Mouse (Mus musculus) CH12.LX (cell line): ENCODE measurements around the gene Fam219a. TPM values are rescaled to one million over a fixed set of nuclear protein-coding genes. Genes with fewer than 3 reads are reported as not detected.

ENCODE experiments used
- DNase-seq: peaks from one replicate; pipeline ENCODE4 v3.0.0-alpha.2; 2013; ENCODE audit errors: extremely low read depth
- H3K27ac ChIP-seq: 2 replicates; pipeline ENCODE4 v1.5.1; 2012; ENCODE audit warnings: low read depth, mild to moderate bottlenecking, control low read depth, moderate library complexity; ENCODE audit not compliant: insufficient read depth
- H3K27me3 ChIP-seq: replicated peaks from 2 replicates; pipeline ENCODE3; 2012; ENCODE audit warnings: inconsistent platforms
- H3K36me3 ChIP-seq, 2 experiments: replicated peaks in 1 of 2; 2 replicates each; pipeline versions ENCODE3 to v1.6.1; 2012; ENCODE audit warnings: inconsistent platforms in 1 of 2, low read length in 1 of 2, mild to moderate bottlenecking in 1 of 2, mixed read lengths in 1 of 2, moderate library complexity in 1 of 2; ENCODE audit not compliant: control insufficient read depth in 1 of 2, insufficient read depth in 1 of 2
- H3K4me1 ChIP-seq, 2 experiments: 2 replicates each; pipeline ENCODE4 v1.6.1; 2012; ENCODE audit warnings: inconsistent platforms in 1 of 2, moderate library complexity in 1 of 2; ENCODE audit not compliant: insufficient read depth in 2 of 2, control insufficient read depth in 1 of 2
- H3K4me2 ChIP-seq: 2 replicates; pipeline ENCODE4 v1.6.1; 2012; ENCODE audit warnings: low read depth, mild to moderate bottlenecking, control low read depth; ENCODE audit not compliant: poor library complexity, insufficient read depth, severe bottlenecking
- H3K4me3 ChIP-seq, 3 experiments: fragments of 150-350 bp in 1 of 3; sonication (generic) in 1 of 3; replicated peaks in 1 of 3; 2 replicates each; pipeline versions ENCODE3 to v1.5.1; 2011 to 2012; ENCODE audit warnings: low read depth in 2 of 3, low read length in 2 of 3, mild to moderate bottlenecking in 2 of 3, moderate library complexity in 2 of 3, control low read depth in 1 of 3, improper control_type of control experiment in 1 of 3, inconsistent platforms in 1 of 3, mixed read lengths in 1 of 3; ENCODE audit not compliant: poor library complexity in 1 of 3
- H3K79me2 ChIP-seq: replicated peaks from 2 replicates; pipeline ENCODE4 v1.6.1; 2012; ENCODE audit warnings: mild to moderate bottlenecking, moderate library complexity; ENCODE audit not compliant: control insufficient read depth, poor library complexity, insufficient read depth, severe bottlenecking; ENCODE audit errors: extremely low read depth
- H3K9ac ChIP-seq: 2 replicates; pipeline ENCODE4 v1.6.1; 2012; ENCODE audit warnings: low read depth, mild to moderate bottlenecking, control low read depth, moderate library complexity; ENCODE audit not compliant: insufficient read depth
- H3K9me3 ChIP-seq: replicated peaks from 2 replicates; pipeline ENCODE3; 2012; ENCODE audit warnings: low read length, inconsistent platforms, mixed read lengths
- BHLHE40 ChIP-seq: IDR thresholded peaks from 2 replicates; pipeline ENCODE4 v1.6.1; 2011; ENCODE audit warnings: mild to moderate bottlenecking, low read depth, low read length, improper control_type of control experiment
- CTCF ChIP-seq, 2 experiments: IDR thresholded peaks in 1 of 2; conservative IDR thresholded peaks in 1 of 2; 2 replicates each; pipeline ENCODE4 v1.5.1; 2011 to 2012; ENCODE audit warnings: low read depth in 2 of 2, low read length in 2 of 2, improper control_type of control experiment in 1 of 2, inconsistent platforms in 1 of 2, mild to moderate bottlenecking in 1 of 2, moderate library complexity in 1 of 2
- E2F4 ChIP-seq: IDR thresholded peaks from 2 replicates; pipeline ENCODE4 v1.6.1; 2011; ENCODE audit warnings: low read depth, low read length, improper control_type of control experiment; ENCODE audit not compliant: insufficient replicate concordance
- ETS1 ChIP-seq: conservative IDR thresholded peaks from 2 replicates; pipeline ENCODE4 v1.6.1; 2012; ENCODE audit warnings: low read depth, mild to moderate bottlenecking, inconsistent platforms, low read length, improper control_type of control experiment, moderate library complexity
- GABPA ChIP-seq: IDR thresholded peaks from 2 replicates; pipeline ENCODE4 v1.6.1; 2012; ENCODE audit warnings: low read depth, low read length, improper control_type of control experiment, inconsistent platforms; ENCODE audit not compliant: insufficient replicate concordance
- HCFC1 ChIP-seq: IDR thresholded peaks from 2 replicates; pipeline ENCODE4 v1.6.1; 2012; ENCODE audit warnings: low read depth, mild to moderate bottlenecking, inconsistent platforms, low read length, improper control_type of control experiment
- IRF4 ChIP-seq: IDR thresholded peaks from 2 replicates; pipeline ENCODE4 v1.6.1; 2014; ENCODE audit warnings: low read depth, mild to moderate bottlenecking, inconsistent platforms, low read length, improper control_type of control experiment
- JUN ChIP-seq: IDR thresholded peaks from 2 replicates; pipeline ENCODE4 v1.6.1; 2011; ENCODE audit warnings: low read depth, mild to moderate bottlenecking, low read length, improper control_type of control experiment, moderate library complexity; ENCODE audit not compliant: insufficient read depth
- MAFK ChIP-seq: IDR thresholded peaks from 2 replicates; pipeline ENCODE4 v1.6.1; 2011; ENCODE audit warnings: low read length, improper control_type of control experiment; ENCODE audit not compliant: insufficient replicate concordance
- MAX ChIP-seq: IDR thresholded peaks from 2 replicates; pipeline ENCODE4 v1.6.1; 2011; ENCODE audit warnings: low read length, improper control_type of control experiment
- MAZ ChIP-seq: IDR thresholded peaks from 2 replicates; pipeline ENCODE4 v1.6.1; 2012; ENCODE audit warnings: low read depth, mild to moderate bottlenecking, inconsistent platforms, low read length, improper control_type of control experiment, moderate library complexity
- MEF2A ChIP-seq: IDR thresholded peaks from 2 replicates; pipeline ENCODE4 v1.6.1; 2014; ENCODE audit warnings: low read depth, mild to moderate bottlenecking, inconsistent platforms, low read length, improper control_type of control experiment, borderline replicate concordance
- MXI1 ChIP-seq: IDR thresholded peaks from 2 replicates; pipeline ENCODE4 v1.6.1; 2011; ENCODE audit warnings: mild to moderate bottlenecking, low read depth, low read length, improper control_type of control experiment
- NRF1 ChIP-seq: IDR thresholded peaks from 2 replicates; pipeline ENCODE4 v1.6.1; 2014; ENCODE audit warnings: low read depth, mild to moderate bottlenecking, inconsistent platforms, low read length, improper control_type of control experiment, moderate library complexity
- PAX5 ChIP-seq: IDR thresholded peaks from 2 replicates; pipeline ENCODE4 v1.6.1; 2012; ENCODE audit warnings: low read length, inconsistent platforms, mixed read lengths
- POLR2AphosphoS2 ChIP-seq: IDR thresholded peaks from 2 replicates; pipeline ENCODE4 v1.6.1; 2011; ENCODE audit warnings: low read depth, low read length, improper control_type of control experiment
- RCOR1 ChIP-seq: conservative IDR thresholded peaks from 2 replicates; pipeline ENCODE4 v1.6.1; 2012; ENCODE audit warnings: low read depth, mild to moderate bottlenecking, inconsistent platforms, low read length, improper control_type of control experiment
- SIN3A ChIP-seq: IDR thresholded peaks from 2 replicates; pipeline ENCODE4 v1.6.1; 2012; ENCODE audit warnings: low read length, improper control_type of control experiment, inconsistent platforms
- TBP ChIP-seq: conservative IDR thresholded peaks from 2 replicates; pipeline ENCODE4 v1.6.1; 2011; ENCODE audit warnings: low read depth, low read length, improper control_type of control experiment
- TCF12 ChIP-seq: IDR thresholded peaks from 2 replicates; pipeline ENCODE4 v1.6.1; 2014; ENCODE audit warnings: low read depth, mild to moderate bottlenecking, inconsistent platforms, low read length, improper control_type of control experiment
- USF1 ChIP-seq: IDR thresholded peaks from 2 replicates; pipeline ENCODE4 v1.6.1; 2014; ENCODE audit warnings: low read depth, mild to moderate bottlenecking, inconsistent platforms, low read length, improper control_type of control experiment
- USF2 ChIP-seq: conservative IDR thresholded peaks from 2 replicates; pipeline ENCODE4 v1.6.1; 2011; ENCODE audit warnings: low read depth, low read length, improper control_type of control experiment
- ZKSCAN1 ChIP-seq: IDR thresholded peaks from 2 replicates; pipeline ENCODE4 v1.6.1; 2012; ENCODE audit warnings: low read depth, inconsistent platforms, low read length, improper control_type of control experiment, borderline replicate concordance
- ZMIZ1 ChIP-seq: IDR thresholded peaks from 2 replicates; pipeline ENCODE4 v1.6.1; 2012; ENCODE audit warnings: low read depth, mild to moderate bottlenecking, inconsistent platforms, low read length, improper control_type of control experiment
- ZNF384 ChIP-seq: IDR thresholded peaks from 2 replicates; pipeline ENCODE4 v1.6.1; 2012; ENCODE audit warnings: low read depth, low read length, improper control_type of control experiment, inconsistent platforms
- dilution Hi-C: fragments of 300-500 bp; cut with MboI; formaldehyde crosslinking; loops from 2 replicates; pipeline ENCODE4 v1.14.3; 2020; ENCODE audit warnings: low sequenced_read_pairs; ENCODE audit not compliant: extremely low pct_unique_long_range_greater_than_20kb, extremely low pct_ligation_motif_present
- in situ Hi-C: fragments of 300-500 bp; cut with MboI; formaldehyde crosslinking; loops from 3 replicates; pipeline ENCODE4 v1.14.3; 2019; ENCODE audit warnings: low sequenced_read_pairs, low pct_ligation_motif_present, low pct_unique_long_range_greater_than_20kb, mixed read lengths
- polyA plus RNA-seq: library from polyadenylated mRNA; unstranded; fragments of >175 nt; gene quantifications from 2 replicates; pipeline ENCODE4 v1.2.1, GENCODE M21; 2012; ENCODE audit warnings: low read depth; ENCODE audit not compliant: insufficient read length
- total RNA-seq, 2 experiments: library from RNA; depleted of rRNA; stranded (reverse); fragments of 300-350 nt in 1 of 2; fragments of >200 nt in 1 of 2; gene quantifications; 2 replicates each; pipeline ENCODE4 v1.2.3; 2012 to 2014

The Fam219a gene
- total and polyA plus RNA-seq, 3 experiments, result 0.20 to 1.5 (median 1.2) TPM

DNA sequence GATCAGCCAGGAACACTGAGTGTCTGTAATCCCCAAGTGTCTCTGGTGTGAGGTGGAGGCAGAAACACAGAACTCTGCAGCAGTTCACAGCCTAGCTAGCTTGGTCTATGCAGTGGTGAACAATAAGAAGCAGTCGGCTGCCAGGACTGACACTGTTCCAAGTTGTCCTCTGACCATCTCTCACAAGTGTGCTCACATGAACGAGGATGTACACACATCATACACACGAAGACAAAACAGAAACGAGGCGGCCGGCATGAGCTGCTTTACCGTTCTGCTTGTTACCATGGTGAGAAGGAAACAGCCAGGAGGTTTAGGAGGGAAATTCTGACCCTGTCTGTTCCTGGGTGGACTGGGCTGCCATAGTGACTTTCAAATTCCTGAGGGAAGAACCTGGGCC is 42.8 kb downstream of the Fam219a start:
- in situ Hi-C loops, result no loop called here

DNA sequence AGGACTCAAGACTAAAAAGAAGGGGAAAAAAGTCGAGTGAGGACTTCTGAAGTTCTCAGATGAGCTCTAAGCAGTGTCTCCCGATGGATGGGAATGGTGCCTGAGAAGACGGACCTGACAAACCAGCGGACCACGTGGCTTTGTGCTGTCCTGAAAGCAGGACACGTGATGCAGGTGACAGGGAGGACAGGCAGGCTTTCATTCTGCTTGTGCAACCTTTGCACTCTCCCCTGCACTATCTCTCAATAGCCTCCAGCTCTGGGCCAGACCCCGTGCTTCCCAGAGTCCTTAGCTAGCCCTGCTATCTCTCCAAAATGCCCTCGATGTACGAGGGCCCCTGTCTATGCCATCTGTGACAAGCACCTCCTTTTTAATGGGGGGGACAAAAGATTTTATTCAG is 44.5 kb downstream of the Fam219a start:
- Histone ChIP-seq H3K9me3 (no peaks in the 10 kb centered on the region), H3K4me1 (no peaks in the 10 kb centered on the region), H3K4me2 (no peak overlapping the region), H3K27ac (no peak overlapping the region)
- in situ Hi-C loops, result no loop called here
- no peak for TF ChIP-seq JUN
- TF ChIP-seq MAZ, result no peak
- no peak for TF ChIP-seq TBP
- TF ChIP-seq ETS1, result no peak
- no peak for TF ChIP-seq PAX5
- no peak for TF ChIP-seq GABPA
- TF ChIP-seq POLR2AphosphoS2, result no peak
- no peak for TF ChIP-seq ZMIZ1
- TF ChIP-seq E2F4, result no peak
- no peak for TF ChIP-seq BHLHE40
- TF ChIP-seq USF1, result no peak
- TF ChIP-seq USF2, result no peak
- no peak for TF ChIP-seq MAX
- TF ChIP-seq HCFC1, result no peak
- TF ChIP-seq RCOR1, result no peak
- TF ChIP-seq ZNF384, result no peak
- no peak for TF ChIP-seq NRF1
- no peak for TF ChIP-seq TCF12
- no peak for TF ChIP-seq SIN3A
- no peak for TF ChIP-seq CTCF (conservative IDR thresholded peaks at IDR 0.05 in 1 of 2, IDR thresholded peaks at IDR 0.05 in 1 of 2; ENCODE audit: low read depth in 2 of 2, low read length in 2 of 2)
- TF ChIP-seq, all 38 proteins: peak for 0
- dilution Hi-C loops, result no loop called here
- no peak overlapping the region for H3K9ac ChIP-seq
- no peaks in the 10 kb centered on the region for H3K79me2 ChIP-seq
- peaks cover 55% of the 10 kb centered on the region for H3K27me3 ChIP-seq
- DNase-seq, result no peak
- no peak overlapping the region for H3K4me3 ChIP-seq
- no peaks in the 10 kb centered on the region for H3K36me3 ChIP-seq

More for the DNA sequence above, 42.8 kb downstream of the Fam219a start:
- Histone ChIP-seq H3K9ac (no peak overlapping the region), H3K27me3 (peaks cover 68% of the 10 kb centered on the region), H3K4me2 (no peak overlapping the region), H3K4me3 (no peak overlapping the region), H3K36me3 (no peaks in the 10 kb centered on the region), H3K4me1 (no peaks in the 10 kb centered on the region), H3K27ac (no peak overlapping the region), H3K79me2 (no peaks in the 10 kb centered on the region), H3K9me3 (no peaks in the 10 kb centered on the region)
- dilution Hi-C loops, result no loop called here
- DNase-seq, result no peak
- TF ChIP-seq MAFK, result no peak
- TF ChIP-seq JUN, result no peak
- TF ChIP-seq HCFC1, result no peak
- TF ChIP-seq GABPA, result no peak
- TF ChIP-seq IRF4, result no peak
- no peak for TF ChIP-seq MXI1
- no peak for TF ChIP-seq MAX
- TF ChIP-seq E2F4, result no peak
- TF ChIP-seq MEF2A, result no peak
- no peak for TF ChIP-seq ZKSCAN1
- TF ChIP-seq TBP, result no peak
- TF ChIP-seq POLR2AphosphoS2, result no peak
